ENCODE assay signal across 9 mouse cellular contexts in the genomic region with DNA sequence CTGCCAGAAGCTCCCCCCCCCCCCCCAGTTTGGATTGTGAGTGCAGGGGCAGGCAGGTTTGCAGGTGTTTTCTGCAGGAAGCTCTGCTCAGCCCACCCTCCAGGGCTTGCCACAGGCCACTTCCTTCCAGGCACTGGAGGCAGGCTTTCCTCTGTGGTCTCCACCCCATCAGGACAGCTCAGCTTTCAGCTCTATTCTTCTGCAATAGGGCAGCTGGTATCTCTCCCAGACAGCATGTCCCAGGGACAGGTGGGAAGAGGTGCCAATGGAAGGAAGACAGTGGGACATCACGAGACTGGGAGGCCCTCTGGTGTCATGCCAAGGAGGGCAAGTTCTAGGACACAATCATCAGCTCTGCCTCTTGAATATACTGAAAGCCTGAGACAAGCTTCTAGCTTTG. TPM values are rescaled to one million over a fixed set of nuclear protein-coding genes. Genes with fewer than 3 reads are reported as not detected.
A peak's percentile ranks its signal among the peaks of the same experiment; 100 is the strongest.
DNase-seq lines count a peak whose midpoint lies in the region; ATAC-seq lines count a peak whose summit lies in the region.
"Had no signal": no experiment of that assay in that cellular context is flagged by ENCODE, and none has a peak within 500 bp of the region (broad histone marks: within the 10 kb centered on the region; RNA-seq: fewer than 3 reads in every experiment).

No protein-coding gene starts in this region.

- no peak overlapping the region for H3K4me2 ChIP-seq in lung, embryonic 15.5 days
- H3K4me2 ChIP-seq: forebrain, embryonic 12.5 days had no signal

- H3K9ac ChIP-seq in lung, embryonic 15.5 days = no peak overlapping the region
- H3K9ac ChIP-seq: forebrain, embryonic 12.5 days had no signal

- WGBS in lung, embryonic 15.5 days = 28% methylated on average over 1 of the region's 1 CpGs

- peak; percentile 37 to 43 for DNase-seq in cerebellum, postnatal 14 days
- DNase-seq in cerebellum, postnatal 10 days = no peak
- DNase-seq in lung, postnatal 25 days (ENCODE audit: low spot score) = no peak
- DNase-seq in lung, postnatal 10 days = peak; percentile 57
- peak; percentile 77 for DNase-seq in thymus, postnatal 4 days
- no peak for DNase-seq in frontal cortex, postnatal 36 days (ENCODE audit: low spot score in 2 of 2)
- no peak for DNase-seq in ovary, postnatal 36 days (ENCODE audit: low spot score)

- peaks cover 28% of the 10 kb centered on the region for H3K36me3 ChIP-seq in lung, embryonic 15.5 days

- ATAC-seq in lung, embryonic 15.5 days (ENCODE audit: borderline replicate concordance, extremely low read depth, low FRiP score, low TSS enrichment) = peak; percentile 55; the same call in 1 of the 2 replicates

- H3K4me3 ChIP-seq in lung, embryonic 15.5 days = no peak overlapping the region
- H3K4me3 ChIP-seq: forebrain, embryonic 12.5 days had no signal

- no peaks in the 10 kb centered on the region for H3K27me3 ChIP-seq in lung, embryonic 15.5 days
- H3K27me3 ChIP-seq: forebrain, embryonic 12.5 days had no signal

- no peak overlapping the region for H3K27ac ChIP-seq in lung, embryonic 15.5 days
- H3K27ac ChIP-seq: forebrain, embryonic 12.5 days had no signal

- H3K9me3 ChIP-seq in lung, embryonic 15.5 days = no peaks in the 10 kb centered on the region
- H3K9me3 ChIP-seq: forebrain, embryonic 12.5 days had no signal

- peaks cover 17% of the 10 kb centered on the region; the same call in 1 of the 2 replicates for H3K4me1 ChIP-seq in lung, embryonic 15.5 days
- H3K4me1 ChIP-seq: forebrain, embryonic 12.5 days had no signal

RNA-seq across cellular contexts. Expression of gene Arhgap27, which starts 11.8 kb away (rescaled TPM):
- 17.0 and 17.3 TPM in 2 replicates for polyA plus RNA-seq in lung, embryonic 15.5 days (2015; fragmentation: Nextera tagmentation; extraction: Ambion mirVana)

RNA-seq across cellular contexts. Expression of gene Plekhm1, which starts 37.2 kb away (rescaled TPM):
- 8.3 TPM in 2 replicates for polyA plus RNA-seq in lung, embryonic 15.5 days (2015; fragmentation: Nextera tagmentation; extraction: Ambion mirVana)

Comparison
In these comparisons a context has a peak if more than half of its experiments do, and no peak if none do; other contexts are left out.
1. DNase-seq: peak in cerebellum, postnatal 14 days (2 of 2), lung, postnatal 10 days (single experiment) and thymus, postnatal 4 days (single experiment); none in cerebellum, postnatal 10 days (0 of 2), lung, postnatal 25 days (single experiment), frontal cortex, postnatal 36 days (0 of 2) and ovary, postnatal 36 days (single experiment).